Mouse (Mus musculus) granulocyte monocyte progenitor cell, adult 5-6 weeks (primary cell): ENCODE data around the gene Olfr1299. TPM values are rescaled to one million over a fixed set of nuclear protein-coding genes. Genes with fewer than 3 reads are reported as not detected.

Experiments used
- ATAC-seq: replicated peaks from 2 replicates; pipeline ENCODE4 v1.8.0; 2016; ENCODE audit warnings: mild to moderate bottlenecking, moderate TSS enrichment, inconsistent platforms; ENCODE audit not compliant: poor library complexity, severe bottlenecking
- total RNA-seq, 2 experiments: library from RNA; stranded (forward) in 1 of 2; stranded (reverse) in 1 of 2; fragments of 200-712, 200-1000 nt in 1 of 2; fragments of >200 nt in 1 of 2; fragmentation: Nextera tagmentation in 1 of 2; gene quantifications; 2 replicates each; pipeline ENCODE4 v1.2.3; 2014 to 2017

Olfr1299 gene
- total RNA-seq (2014; fragmentation: Nextera tagmentation) = not detected in 2 replicates
- not detected in 2 replicates for total RNA-seq (2017)

- no peak for ATAC-seq
Measured at GRCm38 (mm10) chr2:111661119-111661518, at the start of gene Olfr1299. Gene Olfr1299, plus strand, starts transcription at chr2:111661419.

- no peak for ATAC-seq
Measured at GRCm38 (mm10) chr2:111626397-111626796, 34.8 kb upstream of the Olfr1299 start, which contains the start of gene Olfr1297. Gene Olfr1297, minus strand, starts transcription at chr2:111626497.

- ATAC-seq = no peak
Measured at GRCm38 (mm10) chr2:111649101-111649500, 12.1 kb upstream of the Olfr1299 start, which contains the start of gene Olfr1298. Gene Olfr1298, minus strand, starts transcription at chr2:111649201.

Other genes with a start within 250 kb of the Olfr1299 start
- gene Olfr1286, start 238.3 kb upstream of the Olfr1299 start, total RNA-seq (2014; fragmentation: Nextera tagmentation) = not detected in 2 replicates
- not detected in 2 replicates for gene Olfr1286, start 238.3 kb upstream of the Olfr1299 start, total RNA-seq (2017)
- gene Olfr1287, start 212.3 kb upstream of the Olfr1299 start, total RNA-seq (2014; fragmentation: Nextera tagmentation) = not detected in 2 replicates
- gene Olfr1287, start 212.3 kb upstream of the Olfr1299 start, total RNA-seq (2017) = not detected in 2 replicates
- not detected in 2 replicates for gene Olfr1288, start 187.3 kb upstream of the Olfr1299 start, total RNA-seq (2014; fragmentation: Nextera tagmentation)
- not detected in 2 replicates for gene Olfr1288, start 187.3 kb upstream of the Olfr1299 start, total RNA-seq (2017)
- gene Olfr1289, start 180.6 kb upstream of the Olfr1299 start, total RNA-seq (2014; fragmentation: Nextera tagmentation) = not detected in 2 replicates
- not detected in 2 replicates for gene Olfr1289, start 180.6 kb upstream of the Olfr1299 start, total RNA-seq (2017)
- gene Olfr1290, start 167.6 kb upstream of the Olfr1299 start, total RNA-seq (2014; fragmentation: Nextera tagmentation) = not detected in 2 replicates
- gene Olfr1290, start 167.6 kb upstream of the Olfr1299 start, total RNA-seq (2017) = not detected in 2 replicates
- not detected in 2 replicates for gene Olfr1291-ps1, start 164.2 kb upstream of the Olfr1299 start, total RNA-seq (2014; fragmentation: Nextera tagmentation)
- not detected in 2 replicates for gene Olfr1291-ps1, start 164.2 kb upstream of the Olfr1299 start, total RNA-seq (2017)
- not detected in 2 replicates for gene Olfr1293-ps, start 136.2 kb upstream of the Olfr1299 start, total RNA-seq (2014; fragmentation: Nextera tagmentation)
- gene Olfr1293-ps, start 136.2 kb upstream of the Olfr1299 start, total RNA-seq (2017) = not detected in 2 replicates
- not detected in 2 replicates for gene Olfr1294, start 121.1 kb upstream of the Olfr1299 start, total RNA-seq (2014; fragmentation: Nextera tagmentation)
- not detected in 2 replicates for gene Olfr1294, start 121.1 kb upstream of the Olfr1299 start, total RNA-seq (2017)
- not detected in 2 replicates for gene Olfr1295, start 91.7 kb upstream of the Olfr1299 start, total RNA-seq (2014; fragmentation: Nextera tagmentation)
- not detected in 2 replicates for gene Olfr1295, start 91.7 kb upstream of the Olfr1299 start, total RNA-seq (2017)
- gene Olfr1297, start 34.9 kb upstream of the Olfr1299 start, total RNA-seq (2014; fragmentation: Nextera tagmentation) = not detected in 2 replicates
- not detected in 2 replicates for gene Olfr1297, start 34.9 kb upstream of the Olfr1299 start, total RNA-seq (2017)
- not detected in 2 replicates for gene Olfr1298, start 12.2 kb upstream of the Olfr1299 start, total RNA-seq (2014; fragmentation: Nextera tagmentation)
- not detected in 2 replicates for gene Olfr1298, start 12.2 kb upstream of the Olfr1299 start, total RNA-seq (2017)
- gene Olfr1301, start 89.6 kb downstream of the Olfr1299 start, total RNA-seq (2014; fragmentation: Nextera tagmentation) = not detected in 2 replicates
- gene Olfr1301, start 89.6 kb downstream of the Olfr1299 start, total RNA-seq (2017) = not detected in 2 replicates
- not detected in 2 replicates for gene Olfr1302, start 116.0 kb downstream of the Olfr1299 start, total RNA-seq (2014; fragmentation: Nextera tagmentation)
- not detected in 2 replicates for gene Olfr1302, start 116.0 kb downstream of the Olfr1299 start, total RNA-seq (2017)
- gene Olfr1303, start 158.9 kb downstream of the Olfr1299 start, total RNA-seq (2014; fragmentation: Nextera tagmentation) = not detected in 2 replicates
- not detected in 2 replicates for gene Olfr1303, start 158.9 kb downstream of the Olfr1299 start, total RNA-seq (2017)
- not detected in 2 replicates for gene Olfr1305, start 215.7 kb downstream of the Olfr1299 start, total RNA-seq (2014; fragmentation: Nextera tagmentation)
- gene Olfr1305, start 215.7 kb downstream of the Olfr1299 start, total RNA-seq (2017) = not detected in 2 replicates